Mouse (Mus musculus): Measurements from ENCODE around the gene Pald1. TPM values are rescaled to one million over a fixed set of nuclear protein-coding genes. Genes with fewer than 3 reads are reported as not detected.

Pald1 gene
- total and polyA plus RNA-seq, 2 experiments from 2014 or later: 14.4 to 23.7 TPM

- TF ChIP-seq CTCF (IDR thresholded peaks at IDR 0.05; ENCODE audit: low read depth): no peak
Measured at GRCm38 (mm10) chr10:61325782-61326328, 57.5 kb downstream of the Pald1 start.

GRCm38 (mm10) chr10:61324717-61325116 lies 58.6 kb downstream of the Pald1 start:
- peaks cover 2% of the 10 kb centered on the region; the same call in 1 of the 2 replicates for H3K36me3 ChIP-seq (ENCODE audit: insufficient read depth)
- DNase-seq (no peak), ATAC-seq (no peak)
- no peaks in the 10 kb centered on the region for H3K9me3 ChIP-seq (ENCODE audit: low read length)
- no peaks in the 10 kb centered on the region; the same call in 1 of the 2 replicates for H3K27me3 ChIP-seq (ENCODE audit: insufficient read depth, low read length)
- WGBS: 85% methylated on average over 8 of the region's 8 CpGs
- no peak overlapping the region for H3K9ac ChIP-seq
- no peak for TF ChIP-seq CTCF (IDR thresholded peaks at IDR 0.05; ENCODE audit: low read depth)
- no peak overlapping the region for H3K4me3 ChIP-seq (ENCODE audit: low read depth, low read length)
- no peak overlapping the region for H3K4me2 ChIP-seq (ENCODE audit: low read depth)
- no peaks in the 10 kb centered on the region for H3K4me1 ChIP-seq (ENCODE audit: insufficient read depth)
- H3K27ac ChIP-seq (ENCODE audit: low read depth, low read length): no peak overlapping the region

More at GRCm38 (mm10) chr10:61325782-61326328, 57.5 kb downstream of the Pald1 start:
- H3K27ac ChIP-seq (ENCODE audit: low read depth, low read length): no peak overlapping the region
- no peaks in the 10 kb centered on the region; the same call in 1 of the 2 replicates for H3K27me3 ChIP-seq (ENCODE audit: insufficient read depth, low read length)
- no peaks in the 10 kb centered on the region for H3K36me3 ChIP-seq (ENCODE audit: insufficient read depth)
- DNase-seq (no peak), ATAC-seq (no peak)
- H3K9ac ChIP-seq: no peak overlapping the region
- H3K4me1 ChIP-seq (ENCODE audit: insufficient read depth): 0 out of 2 replicates have a peak, but pooled peaks cover under 1% of the 10 kb centered on the region
- H3K4me2 ChIP-seq (ENCODE audit: low read depth): no peak overlapping the region
- H3K4me3 ChIP-seq (ENCODE audit: low read depth, low read length): no peak overlapping the region
- no peaks in the 10 kb centered on the region for H3K9me3 ChIP-seq (ENCODE audit: low read length)
- WGBS: 30% methylated on average over 9 of the region's 9 CpGs

- H3K9ac ChIP-seq: no peak overlapping the region
- no peak overlapping the region for H3K27ac ChIP-seq (ENCODE audit: low read depth, low read length)
- DNase-seq: no peak
- WGBS: 93% methylated on average over 3 of the region's 3 CpGs
- H3K27me3 ChIP-seq (ENCODE audit: insufficient read depth, low read length): no peaks in the 10 kb centered on the region
- H3K4me3 ChIP-seq (ENCODE audit: low read depth, low read length): no peak overlapping the region
- H3K4me2 ChIP-seq (ENCODE audit: low read depth): no peak overlapping the region
- peaks cover 2% of the 10 kb centered on the region; the same call in 1 of the 2 replicates for H3K36me3 ChIP-seq (ENCODE audit: insufficient read depth)
- 0 out of 2 replicates have a peak, but pooled peaks have one; percentile 2 for TF ChIP-seq CTCF (IDR thresholded peaks at IDR 0.05; ENCODE audit: low read depth)
- H3K9me3 ChIP-seq (ENCODE audit: low read length): no peaks in the 10 kb centered on the region
- no peak for ATAC-seq
- no peaks in the 10 kb centered on the region for H3K4me1 ChIP-seq (ENCODE audit: insufficient read depth)
Measured at GRCm38 (mm10) chr10:61318527-61318926, 64.8 kb downstream of the Pald1 start.

GRCm38 (mm10) chr10:61315324-61315880 lies 67.9 kb downstream of the Pald1 start:
- H3K4me3 ChIP-seq (ENCODE audit: low read depth, low read length): no peak overlapping the region
- no peak for DNase-seq
- H3K27me3 ChIP-seq (ENCODE audit: insufficient read depth, low read length): no peaks in the 10 kb centered on the region
- H3K4me1 ChIP-seq (ENCODE audit: insufficient read depth): no peaks in the 10 kb centered on the region
- ATAC-seq: no peak
- no peak for TF ChIP-seq CTCF (IDR thresholded peaks at IDR 0.05; ENCODE audit: low read depth)
- no peak overlapping the region for H3K9ac ChIP-seq
- WGBS: 19% methylated on average over 9 of the region's 9 CpGs
- no peak overlapping the region for H3K4me2 ChIP-seq (ENCODE audit: low read depth)
- no peak overlapping the region for H3K27ac ChIP-seq (ENCODE audit: low read depth, low read length)
- H3K9me3 ChIP-seq (ENCODE audit: low read length): no peaks in the 10 kb centered on the region
- H3K36me3 ChIP-seq (ENCODE audit: insufficient read depth): peaks cover 2% of the 10 kb centered on the region; the same call in 1 of the 2 replicates

GRCm38 (mm10) chr10:61313750-61314149 lies 69.6 kb downstream of the Pald1 start:
- no peak for TF ChIP-seq CTCF (IDR thresholded peaks at IDR 0.05; ENCODE audit: low read depth)
- no peak overlapping the region for H3K4me3 ChIP-seq (ENCODE audit: low read depth, low read length)
- H3K27ac ChIP-seq (ENCODE audit: low read depth, low read length): no peak overlapping the region
- H3K4me2 ChIP-seq (ENCODE audit: low read depth): no peak overlapping the region
- H3K4me1 ChIP-seq (ENCODE audit: insufficient read depth): no peaks in the 10 kb centered on the region
- H3K27me3 ChIP-seq (ENCODE audit: insufficient read depth, low read length): no peaks in the 10 kb centered on the region
- no peak for DNase-seq
- no peak for ATAC-seq
- no peaks in the 10 kb centered on the region for H3K9me3 ChIP-seq (ENCODE audit: low read length)
- H3K36me3 ChIP-seq (ENCODE audit: insufficient read depth): no peaks in the 10 kb centered on the region
- no peak overlapping the region for H3K9ac ChIP-seq
- WGBS: 81% methylated on average over 7 of the region's 7 CpGs

GRCm38 (mm10) chr10:61312754-61313153 lies 70.6 kb downstream of the Pald1 start:
- ATAC-seq (no peak), DNase-seq (no peak)
- no peak overlapping the region for H3K27ac ChIP-seq (ENCODE audit: low read depth, low read length)
- TF ChIP-seq CTCF (IDR thresholded peaks at IDR 0.05; ENCODE audit: low read depth): no peak
- no peaks in the 10 kb centered on the region for H3K4me1 ChIP-seq (ENCODE audit: insufficient read depth)
- 72% methylated on average over 7 of the region's 7 CpGs for WGBS
- H3K9ac ChIP-seq: no peak overlapping the region
- no peaks in the 10 kb centered on the region for H3K9me3 ChIP-seq (ENCODE audit: low read length)
- H3K36me3 ChIP-seq (ENCODE audit: insufficient read depth): no peaks in the 10 kb centered on the region
- H3K27me3 ChIP-seq (ENCODE audit: insufficient read depth, low read length): no peaks in the 10 kb centered on the region
- no peak overlapping the region for H3K4me3 ChIP-seq (ENCODE audit: low read depth, low read length)
- H3K4me2 ChIP-seq (ENCODE audit: low read depth): no peak overlapping the region

- Histone ChIP-seq H3K36me3 (ENCODE audit: insufficient read depth) (no peaks in the 10 kb centered on the region), H3K4me2 (ENCODE audit: low read depth) (no peak overlapping the region), H3K4me3 (ENCODE audit: low read depth, low read length) (no peak overlapping the region), H3K9ac (no peak overlapping the region), H3K9me3 (ENCODE audit: low read length) (no peaks in the 10 kb centered on the region), H3K27me3 (ENCODE audit: insufficient read depth, low read length) (no peaks in the 10 kb centered on the region), H3K4me1 (ENCODE audit: insufficient read depth) (no peaks in the 10 kb centered on the region), H3K27ac (ENCODE audit: low read depth, low read length) (no peak overlapping the region)
- no peak for TF ChIP-seq CTCF (IDR thresholded peaks at IDR 0.05; ENCODE audit: low read depth)
- WGBS: 83% methylated on average over 6 of the region's 6 CpGs
- DNase-seq (no peak), ATAC-seq (no peak)
Measured at GRCm38 (mm10) chr10:61312159-61312558, 71.2 kb downstream of the Pald1 start.
